Mouse (Mus musculus): Measurements from ENCODE around the gene Slc25a48.

DNA sequence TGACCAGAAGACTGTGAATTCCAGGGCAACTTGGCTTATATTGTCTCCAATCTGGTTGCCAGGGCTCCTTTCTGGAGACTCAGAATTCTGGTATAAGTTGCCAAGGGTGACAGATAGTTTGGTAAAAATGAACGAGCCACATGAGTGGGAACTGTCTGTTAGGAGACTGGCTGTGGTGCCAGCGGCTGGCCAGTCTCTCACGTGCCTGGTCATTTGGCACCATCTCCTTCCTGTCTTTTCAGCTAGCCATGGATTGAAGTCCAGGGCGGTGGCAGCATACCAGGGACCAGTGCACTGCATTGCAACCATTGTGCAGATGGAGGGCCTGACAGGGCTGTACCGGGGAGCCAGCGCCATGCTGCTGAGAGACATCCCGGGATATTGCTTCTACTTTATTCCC is 25.1 kb downstream of the Slc25a48 start:
- TF ChIP-seq CTCF (IDR thresholded peaks at IDR 0.05; ENCODE audit: borderline replicate concordance, insufficient read depth, low read length) (no peak), POLR2A (IDR thresholded peaks at IDR 0.05; ENCODE audit: low read depth, low read length) (no peak)

All from embryonic fibroblast, embryonic 13.5 days (primary cell).